Mouse (Mus musculus) testis, adult 2 months (tissue): Measurements from ENCODE around the gene Sec1.

ENCODE experiments used
- CTCF ChIP-seq: fragments of 200-500 bp; IDR thresholded peaks from 2 replicates; pipeline ENCODE4 v1.5.1; 2012; ENCODE audit warnings: low read depth, mild to moderate bottlenecking, inconsistent platforms, low read length, moderate library complexity; ENCODE audit not compliant: control insufficient read depth, insufficient read depth, insufficient replicate concordance
- POLR2A ChIP-seq: fragments of 200-500 bp; IDR thresholded peaks from 2 replicates; pipeline ENCODE4 v1.6.1; 2012; ENCODE audit warnings: low read depth, mild to moderate bottlenecking, inconsistent platforms, low read length, moderate library complexity; ENCODE audit not compliant: control insufficient read depth

DNA sequence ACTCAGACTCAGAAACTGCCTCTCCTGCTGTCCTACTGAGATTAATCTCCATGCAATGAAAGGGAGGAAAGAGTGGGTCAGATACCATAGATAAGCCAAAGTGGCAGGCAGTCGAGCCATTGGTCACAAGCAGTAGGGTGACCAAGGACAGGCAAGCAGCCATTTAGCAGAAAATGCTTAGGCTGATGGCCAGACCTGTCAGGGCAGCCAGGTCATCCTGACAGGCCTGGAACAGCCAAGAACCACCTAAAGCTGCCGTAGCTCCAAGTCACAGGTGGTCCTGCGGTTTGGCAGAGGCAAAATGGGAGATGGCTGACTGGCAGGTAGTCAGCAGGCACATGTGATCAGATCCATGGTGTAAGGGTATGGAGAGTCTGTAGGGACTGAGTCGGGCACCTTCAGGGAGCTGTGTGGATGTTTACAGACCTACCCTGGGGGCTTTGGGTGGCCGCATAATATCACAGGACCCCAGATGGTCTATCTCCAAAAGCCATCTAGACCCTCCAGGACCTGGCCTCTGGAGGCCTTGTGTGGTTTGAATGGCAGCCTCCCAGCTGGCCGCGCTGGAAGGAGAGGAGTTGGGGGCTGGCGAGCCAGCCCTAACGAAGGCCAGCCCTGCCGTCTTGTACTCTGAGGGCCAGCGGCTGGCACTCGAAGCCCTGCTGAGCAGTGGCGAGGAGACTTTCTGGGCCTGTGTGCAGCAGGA, 27.6 kb upstream of the Sec1 start:
- TF ChIP-seq POLR2A (no peak), CTCF (no peak)
